Comparison of ENCODE assay signal across 9 mouse cellular contexts in the genomic region with DNA sequence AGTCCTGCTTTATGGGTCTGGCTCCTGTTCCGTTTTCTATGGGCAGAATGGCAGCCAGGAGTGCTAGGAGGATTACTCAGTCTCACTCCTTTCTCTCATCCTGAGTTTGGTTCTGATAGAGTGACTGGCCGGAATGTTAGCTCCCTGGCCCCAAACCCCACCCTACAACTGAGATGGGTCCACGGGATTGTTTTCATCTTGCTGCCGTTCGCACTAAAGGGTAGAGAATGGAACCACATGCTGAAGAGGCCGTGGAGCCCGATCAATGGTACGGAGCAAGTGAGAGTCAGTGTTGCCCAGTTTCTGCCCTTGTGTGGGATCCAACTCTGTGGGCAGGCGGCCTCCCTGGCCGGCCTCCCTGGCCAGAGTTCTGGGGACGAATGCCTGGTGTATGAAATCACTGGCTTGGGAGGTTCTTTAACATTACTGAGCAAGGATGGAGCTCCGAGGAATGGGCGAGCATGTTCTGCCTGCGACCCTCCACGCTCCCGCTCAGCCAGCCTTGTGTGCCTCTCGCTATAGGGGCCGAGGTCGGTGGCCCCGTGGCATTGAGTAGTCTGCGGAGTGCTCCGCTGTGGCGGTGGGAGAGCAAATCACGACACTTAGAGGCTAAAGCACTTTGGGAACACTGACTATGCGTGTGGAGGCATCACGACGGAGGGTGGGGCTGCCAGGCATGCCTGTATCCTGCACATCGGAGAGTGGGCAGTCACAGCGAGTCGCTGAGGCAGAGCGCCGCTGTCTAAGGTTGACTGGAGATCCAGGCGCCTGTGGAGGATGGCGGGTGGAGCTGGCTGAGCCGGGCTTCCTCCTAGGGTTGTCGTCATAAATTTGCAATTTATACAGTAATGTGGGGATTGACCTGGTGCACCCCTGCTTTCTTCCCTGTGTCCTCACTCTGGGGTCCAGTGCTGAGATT. TPM values are rescaled to one million over a fixed set of nuclear protein-coding genes. Genes with fewer than 3 reads are reported as not detected.
A peak's percentile ranks its signal among the peaks of the same experiment; 100 is the strongest.
DNase-seq lines count a peak whose midpoint lies in the region; ATAC-seq and TF ChIP-seq lines count a peak whose summit lies in the region.
"Had no signal": no experiment of that assay in that cellular context is flagged by ENCODE, and none has a peak within 500 bp of the region (broad histone marks: within the 10 kb centered on the region; RNA-seq: fewer than 3 reads in every experiment).

No protein-coding gene starts in this region.

- H3K4me2 ChIP-seq in hindbrain, postnatal 0 days (ENCODE audit: low read depth, low read length), result no peak overlapping the region
- no peak overlapping the region for H3K4me2 ChIP-seq in stomach, embryonic 16.5 days (ENCODE audit: low read depth, low read length)

- no peak overlapping the region for H3K9ac ChIP-seq in hindbrain, postnatal 0 days (replicated peaks; ENCODE audit: low read length)
- H3K9ac ChIP-seq in stomach, embryonic 16.5 days (ENCODE audit: low read length), result no peak overlapping the region

- H3K9me3 ChIP-seq in hindbrain, embryonic 10.5 days, result no peaks in the 10 kb centered on the region
- H3K9me3 ChIP-seq in hindbrain, postnatal 0 days (ENCODE audit: low read length), result no peaks in the 10 kb centered on the region
- no peaks in the 10 kb centered on the region for H3K9me3 ChIP-seq in stomach, embryonic 16.5 days (replicated peaks; ENCODE audit: control insufficient read depth, low read length)

- 77% methylated on average over 36 of the region's 36 CpGs for WGBS in hindbrain, embryonic 10.5 days
- 68% methylated on average over 36 of the region's 36 CpGs for WGBS in hindbrain, postnatal 0 days
- 72% methylated on average over 36 of the region's 36 CpGs for WGBS in stomach, embryonic 16.5 days

- ATAC-seq in hindbrain, postnatal 0 days, result no peak
- no peak for ATAC-seq in stomach, embryonic 16.5 days (ENCODE audit: insufficient read depth, low FRiP score)

- no peak for DNase-seq in hindbrain, embryonic 10.5 days (ENCODE audit: low spot score)
- no peak for DNase-seq in hindbrain, postnatal 0 days (ENCODE audit: low spot score)
- peak; percentile 51 for DNase-seq in ovary, adult 18-20 months (ENCODE audit: low spot score)
- no peak for DNase-seq in ovary, postnatal 14 days (ENCODE audit: low spot score)
- DNase-seq in gastrocnemius, postnatal 25 days, result peak; percentile 70
- no peak for DNase-seq in MN1 (ENCODE audit: low spot score)
- no peak for DNase-seq in thymus, postnatal 0 days (ENCODE audit: low spot score)
- DNase-seq: cerebellum, adult 9-11 months had no signal

- H3K27me3 ChIP-seq in hindbrain, embryonic 10.5 days (ENCODE audit: insufficient read depth, poor library complexity, severe bottlenecking), result 0 out of 2 replicates have a peak, but pooled peaks cover 5% of the 10 kb centered on the region
- no peaks in the 10 kb centered on the region for H3K27me3 ChIP-seq in hindbrain, postnatal 0 days (ENCODE audit: insufficient read depth, low read length)
- no peaks in the 10 kb centered on the region for H3K27me3 ChIP-seq in stomach, embryonic 16.5 days (ENCODE audit: control insufficient read depth, insufficient read depth, low read length)

- no peak overlapping the region for H3K4me3 ChIP-seq in hindbrain, embryonic 10.5 days
- H3K4me3 ChIP-seq in hindbrain, postnatal 0 days (ENCODE audit: low read length), result no peak overlapping the region
- H3K4me3 ChIP-seq in stomach, embryonic 16.5 days (replicated peaks; ENCODE audit: low read length), result no peak overlapping the region

- TF ChIP-seq CTCF in hindbrain, postnatal 0 days (IDR thresholded peaks at IDR 0.05; ENCODE audit: low read depth), result no peak

- peak overlapping the region; percentile 72 for H3K27ac ChIP-seq in hindbrain, embryonic 10.5 days
- H3K27ac ChIP-seq in hindbrain, postnatal 0 days, result no peak overlapping the region
- peak overlapping the region; percentile 43; the same call in 1 of the 2 replicates for H3K27ac ChIP-seq in stomach, embryonic 16.5 days (ENCODE audit: low read length)

- peaks cover 38% of the 10 kb centered on the region for H3K4me1 ChIP-seq in hindbrain, embryonic 10.5 days (replicated peaks)
- H3K4me1 ChIP-seq in hindbrain, postnatal 0 days (ENCODE audit: insufficient read depth, low read length), result 0 out of 2 replicates have a peak, but pooled peaks cover 4% of the 10 kb centered on the region
- peaks cover 10% of the 10 kb centered on the region for H3K4me1 ChIP-seq in stomach, embryonic 16.5 days (ENCODE audit: control insufficient read depth, insufficient read depth, low read length)

- H3K36me3 ChIP-seq in hindbrain, embryonic 10.5 days, result no peaks in the 10 kb centered on the region
- no peaks in the 10 kb centered on the region for H3K36me3 ChIP-seq in hindbrain, postnatal 0 days (ENCODE audit: insufficient read depth, low read length)
- no peaks in the 10 kb centered on the region for H3K36me3 ChIP-seq in stomach, embryonic 16.5 days (ENCODE audit: control insufficient read depth, insufficient read depth, low read length)

RNA-seq across cellular contexts. Expression of a gene that starts 59.4 kb away (rescaled TPM):
- 0.81 and 0.96 TPM in 2 replicates for polyA plus RNA-seq in hindbrain, embryonic 10.5 days (2016; fragmentation: Nextera tagmentation; extraction: Ambion mirVana)
- total RNA-seq in hindbrain, postnatal 0 days (2014; rRNA removed), result 1.6 and 2.0 TPM in 2 replicates
- 1.2 and 1.3 TPM in 2 replicates for polyA plus RNA-seq in hindbrain, postnatal 0 days (2015; fragmentation: Nextera tagmentation; extraction: Ambion mirVana)
- total RNA-seq in gastrocnemius, postnatal 25 days (2021), result under 1 TPM in 1 of 2 experiments, not detected in 1; 0.28 TPM
- 4.2 and 5.1 TPM in 2 replicates for polyA plus RNA-seq in stomach, embryonic 16.5 days (2015; fragmentation: Nextera tagmentation; extraction: Ambion mirVana)
- polyA plus RNA-seq in thymus, postnatal 0 days (2015; fragmentation: Nextera tagmentation; extraction: Ambion mirVana), result 0.10 and 0.48 TPM in 2 replicates

Comparison
In these comparisons a context has a peak if more than half of its experiments do, and no peak if none do; other contexts are left out.
1. DNase-seq: peak in ovary, adult 18-20 months (single experiment) and gastrocnemius, postnatal 25 days (single experiment); none in hindbrain, embryonic 10.5 days (single experiment), hindbrain, postnatal 0 days (single experiment), ovary, postnatal 14 days (single experiment), MN1 (single experiment) and thymus, postnatal 0 days (single experiment).